Mouse (Mus musculus): ENCODE measurements around the gene Cmtm5.

- TF ChIP-seq POLR2A (IDR thresholded peaks at IDR 0.05; ENCODE audit: insufficient read length, low read depth) (no peak), USF1 (IDR thresholded peaks at IDR 0.05; ENCODE audit: low read depth) (no peak), E2F4 (IDR thresholded peaks at IDR 0.05; ENCODE audit: insufficient read depth) (no peak)
Observed at GRCm38 (mm10) chr14:54938431-54939219, 2.6 kb downstream of the Cmtm5 start.
